Mouse (Mus musculus): ENCODE results near the gene Myo1g.
"Not testable (repeated sequence)": the region's sequence is repeated elsewhere in the genome, so short reads cannot be mapped to it uniquely, and the experiment has no call there.

The Myo1g gene

DNA sequence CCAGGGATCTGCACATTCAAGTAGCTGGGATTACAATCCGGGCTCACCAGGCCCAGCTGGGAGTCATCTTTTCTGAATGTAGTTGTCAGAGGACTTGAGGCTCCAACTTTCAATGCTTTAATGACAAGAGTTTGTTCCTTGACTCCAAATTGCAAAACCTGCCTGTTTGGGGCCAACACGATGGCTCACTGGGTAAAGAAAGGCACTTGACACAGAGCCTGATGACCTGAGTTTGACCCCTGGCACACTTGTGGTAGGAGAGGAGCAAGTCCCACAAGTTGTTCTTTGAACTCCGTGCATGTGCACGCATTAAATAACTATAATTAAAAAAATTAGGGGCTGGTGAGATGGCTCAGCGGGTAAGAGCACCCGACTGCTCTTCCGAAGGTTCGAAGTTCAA, 9.2 kb upstream of the Myo1g start:
- in situ Hi-C loops (cut with MboI), result no loop called here

- in situ Hi-C loops (cut with MboI), result no loop called here
Observed at GRCm38 (mm10) chr11:6528186-6529006, 7.6 kb upstream of the Myo1g start.

DNA sequence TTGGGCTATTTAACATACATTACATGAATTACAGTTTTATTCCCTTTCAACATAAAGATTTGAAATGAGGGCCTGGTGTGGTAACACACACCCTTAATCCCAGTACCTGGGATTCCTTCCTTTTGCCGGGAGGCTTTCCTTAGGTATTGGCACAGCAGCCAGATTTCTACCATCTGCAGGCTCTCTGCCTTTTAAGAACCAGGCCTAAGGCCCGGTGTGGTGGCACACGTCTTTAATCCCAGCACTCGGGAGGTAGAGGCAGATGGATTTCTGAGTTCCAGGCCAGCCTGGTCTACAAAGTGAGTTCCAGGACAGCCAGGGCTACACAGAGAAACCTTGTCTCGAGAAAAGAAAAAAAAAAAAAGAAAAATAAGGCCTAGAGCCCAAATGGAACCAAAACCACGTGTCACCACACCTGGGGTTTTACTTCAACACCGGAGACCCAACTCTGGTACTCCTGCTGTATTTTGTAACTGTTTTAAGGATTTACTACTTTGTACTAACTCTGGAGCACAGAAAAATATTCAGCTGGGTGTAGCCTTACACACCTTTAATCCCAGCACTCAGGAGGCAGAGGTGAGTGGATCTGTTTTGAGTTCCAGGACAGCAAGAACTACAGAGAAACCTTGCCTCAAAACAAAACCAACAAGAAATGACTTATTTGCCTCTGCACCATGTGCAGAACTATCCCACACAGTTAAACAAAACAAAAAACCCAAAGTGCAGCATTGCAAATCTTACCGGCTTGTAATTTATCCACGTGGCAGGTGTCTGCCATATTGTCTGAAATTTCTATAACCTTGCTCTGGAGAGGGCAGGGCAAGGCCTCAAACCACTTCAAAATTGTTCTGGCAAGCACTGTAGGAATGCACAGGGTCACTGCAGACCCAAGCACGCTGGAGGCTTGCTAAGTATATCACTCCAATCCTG, 6.8 kb upstream of the Myo1g start:
- in situ Hi-C loops (cut with MboI), result no loop called here

DNA sequence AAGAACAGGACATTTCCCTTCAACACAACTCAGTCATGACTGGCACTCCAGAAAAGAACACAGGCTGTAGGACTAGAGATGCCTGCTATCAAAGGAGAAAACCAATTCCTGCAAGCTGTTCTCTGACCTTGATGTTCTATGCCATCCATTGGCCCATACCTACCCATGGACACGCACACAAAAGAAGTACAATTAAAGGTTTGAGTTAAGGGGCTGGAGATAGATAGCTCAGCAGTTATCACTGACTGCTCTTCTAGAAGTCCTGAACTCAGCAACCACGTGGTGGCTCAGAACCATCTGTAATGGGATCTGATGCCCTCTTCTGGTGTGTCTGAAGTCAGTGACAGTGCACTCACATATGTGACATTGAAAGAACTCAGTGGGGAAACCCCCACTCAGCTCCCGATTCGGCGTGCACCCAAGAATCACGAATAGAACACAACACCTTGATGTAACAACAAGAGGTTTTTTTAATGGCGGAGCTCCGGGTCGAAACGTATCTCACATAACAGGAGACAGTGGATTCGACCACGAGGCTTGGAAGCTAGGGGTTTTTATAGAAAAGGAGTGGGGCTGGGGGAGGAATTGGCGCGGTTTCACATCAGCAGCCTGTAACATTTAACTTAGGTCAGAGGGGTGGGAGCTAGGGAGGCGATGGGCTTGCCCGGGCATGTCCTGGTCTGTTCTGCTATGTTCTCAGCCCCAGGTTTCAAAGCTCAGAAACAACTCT, 5.9 kb upstream of the Myo1g start:
- in situ Hi-C loops (cut with MboI), result not testable (repeated sequence)

DNA sequence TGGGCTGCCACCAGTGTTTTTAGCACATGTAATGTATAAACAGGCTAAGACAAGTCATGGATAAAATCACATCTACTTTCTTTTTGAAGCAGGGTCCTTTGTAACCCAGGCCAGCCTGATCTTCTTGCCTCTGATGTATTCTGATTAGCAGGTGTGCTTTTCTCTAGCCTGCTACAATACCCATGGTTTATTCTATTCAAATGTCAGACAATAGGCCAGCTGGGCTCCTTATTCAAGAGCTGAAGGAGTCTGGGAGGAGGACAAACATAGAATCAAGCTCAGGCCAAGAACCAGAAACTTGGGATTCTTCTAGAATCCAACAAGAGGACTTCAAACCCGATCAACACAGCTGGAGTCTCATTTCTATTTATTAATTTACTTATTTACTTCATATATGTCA, 4.5 kb upstream of the Myo1g start:
- in situ Hi-C loops (cut with MboI), result no loop called here

DNA sequence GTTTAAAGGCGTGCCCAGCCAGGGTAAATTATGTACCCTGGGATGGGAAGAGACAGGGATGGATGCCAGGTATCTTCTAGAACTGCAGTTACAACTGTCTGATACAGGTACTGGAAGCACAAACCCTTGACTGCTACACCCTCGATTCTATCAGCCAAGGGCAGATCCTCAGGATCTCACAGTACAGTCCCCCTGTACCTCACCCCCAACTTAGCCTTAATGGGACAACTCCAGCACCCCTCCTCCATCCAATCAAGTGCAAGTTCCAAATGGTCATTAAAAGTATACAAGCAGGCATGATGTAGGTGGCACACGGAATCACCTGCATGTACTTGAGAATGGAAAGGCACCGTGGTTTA, 4.1 kb upstream of the Myo1g start:
- in situ Hi-C loops (cut with MboI), result no loop called here

DNA sequence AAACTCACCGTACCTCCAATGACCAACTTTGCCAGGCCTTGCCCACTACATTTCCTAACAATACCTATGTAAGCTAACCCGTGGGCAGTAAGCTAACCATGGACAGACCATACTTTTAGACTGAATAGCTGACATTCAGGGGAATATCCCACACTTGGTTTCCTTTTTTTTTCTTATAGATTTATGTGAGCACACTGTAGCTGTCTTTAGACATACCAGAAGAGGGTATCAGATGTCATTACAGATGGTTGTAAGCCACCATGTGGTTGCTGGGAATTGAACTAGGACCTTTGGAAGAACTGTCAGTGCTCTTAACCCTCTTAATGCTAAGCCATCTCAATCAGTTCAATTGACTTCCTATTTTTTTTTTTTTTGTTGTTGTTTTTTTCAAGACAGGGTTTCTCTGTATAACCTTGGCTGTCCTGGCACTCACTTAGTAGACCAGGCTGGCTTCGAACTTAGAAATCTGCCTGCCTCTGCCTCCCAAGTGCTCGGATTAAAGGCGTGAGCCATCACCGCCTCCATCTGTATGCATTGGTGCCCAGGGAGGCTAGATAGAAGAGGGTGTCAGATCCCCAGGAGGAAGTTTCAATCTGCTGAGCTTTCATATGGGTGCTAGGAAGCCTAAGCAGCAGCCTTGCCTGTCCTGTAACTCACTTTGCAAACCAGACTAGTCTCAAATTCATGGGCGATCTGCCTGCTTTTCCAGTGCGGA, 3.6 kb upstream of the Myo1g start:
- in situ Hi-C loops (cut with MboI), result no loop called here

GRCm38 (mm10) chr11:6523662-6524088, 2.9 kb upstream of the Myo1g start:
- in situ Hi-C loops (cut with MboI), result no loop called here

- in situ Hi-C loops (cut with MboI), result no loop called here
Observed at GRCm38 (mm10) chr11:6522782-6523525, 2.2 kb upstream of the Myo1g start.

GRCm38 (mm10) chr11:6519491-6520033, 1.2 kb downstream of the Myo1g start:
- in situ Hi-C loops (cut with MboI), result no loop called here

DNA sequence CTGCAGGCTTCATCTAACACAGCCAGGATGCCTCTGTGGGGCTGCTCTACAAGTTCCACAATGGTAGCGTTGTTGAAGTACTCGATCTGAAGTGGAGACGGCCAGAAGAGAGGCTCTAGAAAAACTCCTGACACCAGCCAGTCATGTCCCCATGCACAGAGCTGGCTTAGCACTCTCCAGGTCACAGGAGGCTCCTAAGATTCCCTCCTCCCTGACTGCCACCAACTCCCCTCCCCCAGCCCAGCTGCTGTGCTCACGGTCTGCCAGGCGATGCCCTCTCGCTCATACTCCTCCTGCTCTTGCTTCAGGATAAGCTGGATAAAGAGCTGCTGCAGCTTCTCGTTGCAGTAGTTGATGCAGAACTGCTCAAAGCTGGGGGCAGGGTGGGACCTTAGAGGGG, 5.9 kb downstream of the Myo1g start:
- in situ Hi-C loops (cut with MboI), result no loop called here

DNA sequence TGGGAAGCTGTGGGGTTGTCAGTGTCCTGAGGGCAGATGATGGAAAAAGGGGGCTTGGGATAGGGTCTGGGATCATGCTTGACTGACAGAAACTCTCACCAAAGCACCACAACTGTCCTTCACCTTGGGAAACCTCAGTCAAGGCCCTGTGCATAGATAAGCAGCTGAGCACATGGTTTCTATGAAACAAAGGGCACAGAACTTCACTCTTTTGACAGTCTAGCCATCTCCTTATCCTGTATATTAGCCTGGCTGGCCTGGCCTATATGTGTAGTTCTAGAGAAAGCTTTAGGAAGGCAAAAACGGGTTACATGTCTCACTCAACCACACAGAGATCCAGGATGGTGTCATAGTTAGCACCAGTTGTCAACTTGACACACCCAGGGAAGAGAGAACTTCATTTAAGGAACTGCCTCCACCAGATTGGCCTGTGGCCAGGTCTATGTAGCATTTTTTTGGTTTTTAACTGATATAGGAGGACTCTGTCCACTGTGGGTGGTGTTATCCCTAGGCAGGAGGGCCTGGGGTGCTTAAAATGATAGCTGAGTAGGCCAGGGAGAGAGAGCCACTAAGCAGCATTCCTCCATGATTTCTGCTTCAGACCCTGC, 12.4 kb downstream of the Myo1g start:
- in situ Hi-C loops (cut with MboI), result no loop called here

- in situ Hi-C loops (cut with MboI), result no loop called here
Observed at GRCm38 (mm10) chr11:6506516-6506915, 14.2 kb downstream of the Myo1g start.

DNA sequence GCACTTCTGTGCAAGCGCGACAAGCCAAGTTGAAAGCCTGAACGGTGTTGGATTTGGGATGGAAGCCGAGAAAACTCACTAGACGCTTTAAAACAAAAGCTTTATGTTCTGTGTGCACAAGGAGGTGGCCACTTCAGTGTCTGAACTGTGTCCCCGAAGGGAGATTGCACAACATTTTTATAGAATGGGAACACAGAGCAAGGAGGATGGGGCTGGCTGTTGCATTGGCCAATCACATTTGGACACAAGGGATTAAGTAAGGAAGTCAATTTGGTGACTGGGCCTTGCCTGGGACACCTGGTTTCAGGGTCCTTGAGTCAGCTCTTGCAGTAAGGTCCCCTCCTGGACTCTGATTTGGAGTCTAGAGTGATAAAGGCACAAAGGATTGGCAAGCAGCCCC, 16.1 kb downstream of the Myo1g start:
- in situ Hi-C loops (cut with MboI), result no loop called here

- in situ Hi-C loops (cut with MboI), result no loop called here
Observed at GRCm38 (mm10) chr11:6504226-6504625, 16.5 kb downstream of the Myo1g start.

DNA sequence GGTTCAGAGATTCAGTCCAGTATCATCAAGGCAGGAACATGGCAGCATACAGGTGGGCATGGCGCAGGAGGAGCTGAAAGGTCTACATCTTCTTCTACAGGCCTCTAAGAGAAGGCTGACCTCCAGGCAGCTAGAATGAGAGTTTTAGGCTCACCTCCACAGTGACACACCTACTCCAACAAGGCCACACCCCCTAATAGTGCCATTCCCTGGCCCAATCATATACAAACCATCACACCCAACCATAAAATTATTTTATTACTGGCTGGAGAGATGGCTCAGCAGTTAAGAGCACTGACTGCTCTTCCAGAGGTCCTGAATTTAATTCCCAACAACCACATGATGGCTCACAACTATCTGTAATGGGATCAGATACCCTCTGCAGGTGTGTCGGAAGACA, 18.3 kb downstream of the Myo1g start:
- in situ Hi-C loops (cut with MboI), result no loop called here

- in situ Hi-C loops (cut with MboI), result no loop called here
Observed at GRCm38 (mm10) chr11:6497311-6497948, 23.3 kb downstream of the Myo1g start.

DNA sequence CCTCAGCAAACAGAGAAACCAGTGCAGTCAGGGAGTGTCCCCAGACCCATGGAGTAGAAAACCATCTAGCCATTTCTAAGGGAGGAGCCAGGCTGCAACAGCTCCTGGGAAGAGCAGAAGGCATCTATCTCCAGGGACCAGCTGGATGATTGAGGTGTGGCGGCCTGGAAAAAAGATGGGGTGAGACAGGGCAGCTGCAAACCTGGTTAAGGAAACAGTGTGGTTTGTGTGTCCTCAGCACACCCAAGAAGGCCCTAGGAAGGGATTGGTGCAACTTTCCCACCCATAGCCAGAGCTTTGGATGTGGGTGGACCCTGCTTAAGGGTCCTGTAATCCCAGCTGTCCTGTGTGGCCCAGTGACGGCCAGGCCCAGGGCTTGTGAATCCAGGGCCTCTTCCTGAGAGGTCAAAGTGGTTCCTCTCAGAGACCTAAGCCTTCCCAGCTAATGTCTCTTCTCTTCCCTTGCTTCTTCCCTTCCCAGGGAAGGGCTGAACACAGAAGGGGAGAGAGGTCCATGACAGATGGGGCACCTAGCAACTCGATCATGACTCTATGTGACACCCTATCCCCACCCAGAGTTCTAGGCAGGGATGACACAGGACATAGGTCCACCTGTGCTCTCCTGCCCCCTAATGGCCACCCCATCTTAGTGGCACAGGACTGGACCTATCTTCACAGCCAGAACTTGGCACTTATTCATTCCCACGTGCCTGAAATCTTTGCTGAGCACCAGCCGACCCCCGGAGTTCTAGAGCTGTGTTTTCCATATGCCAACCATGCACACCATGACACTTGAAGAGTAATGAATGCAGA, 30.9 kb downstream of the Myo1g start:
- in situ Hi-C loops (cut with MboI), result no loop called here

GRCm38 (mm10) chr11:6489257-6489656, 31.5 kb downstream of the Myo1g start:
- in situ Hi-C loops (cut with MboI), result no loop called here
